Mouse (Mus musculus) cortical plate, adult 2 months (tissue): ENCODE data around the gene Ndufa12. TPM values are rescaled to one million over a fixed set of nuclear protein-coding genes. Genes with fewer than 3 reads are reported as not detected.

Source experiments
- H3K27ac ChIP-seq: fragments of 200-500 bp; 2 replicates; pipeline ENCODE4 v1.5.1; 2012; ENCODE audit warnings: low read length, control low read depth, inconsistent platforms; ENCODE audit not compliant: insufficient read depth
- H3K4me1 ChIP-seq: fragments of 200-500 bp; 2 replicates; pipeline ENCODE4 v1.6.1; 2011; ENCODE audit warnings: low read length; ENCODE audit not compliant: control insufficient read depth, insufficient read depth
- H3K4me3 ChIP-seq: fragments of 200-500 bp; 2 replicates; pipeline ENCODE4 v1.5.1; 2011; ENCODE audit warnings: mild to moderate bottlenecking, low read length, control low read depth; ENCODE audit not compliant: insufficient read depth
- CTCF ChIP-seq: fragments of 200-500 bp; IDR thresholded peaks from 2 replicates; pipeline ENCODE4 v1.5.1; 2011; ENCODE audit warnings: mild to moderate bottlenecking, control low read depth, low read length; ENCODE audit not compliant: insufficient read depth; ENCODE audit errors: extremely low read depth
- POLR2A ChIP-seq: fragments of 200-500 bp; IDR thresholded peaks from 2 replicates; pipeline ENCODE4 v1.6.1; 2011; ENCODE audit warnings: mild to moderate bottlenecking, low read length, control low read depth; ENCODE audit not compliant: insufficient read depth; ENCODE audit errors: extremely low read depth
- polyA plus RNA-seq: library from polyadenylated mRNA; depleted of rRNA; stranded (reverse); fragments of >200 nt; gene quantifications from 2 replicates; pipeline ENCODE4 v1.2.3, GENCODE M21; 2012

The Ndufa12 gene
- polyA plus RNA-seq, 1 experiment: 225 TPM

- no peak overlapping the region for H3K27ac ChIP-seq
- H3K4me3 ChIP-seq: no peak overlapping the region
- TF ChIP-seq CTCF: peak; percentile 35; the same call in 1 of the 2 replicates
- no peak for TF ChIP-seq POLR2A
- no peaks in the 10 kb centered on the region; the same call in 1 of the 2 replicates for H3K4me1 ChIP-seq
Observed at GRCm38 (mm10) chr10:94225026-94225750, 26.7 kb downstream of the Ndufa12 start.

- H3K4me3 ChIP-seq: no peak overlapping the region; the same call in 1 of the 2 replicates
- H3K27ac ChIP-seq: no peak overlapping the region
- no peak for TF ChIP-seq CTCF
- TF ChIP-seq POLR2A: peak; percentile 19; the same call in 1 of the 2 replicates
- H3K4me1 ChIP-seq: no peaks in the 10 kb centered on the region; the same call in 1 of the 2 replicates
Observed at GRCm38 (mm10) chr10:94230172-94230981, 31.9 kb downstream of the Ndufa12 start.

GRCm38 (mm10) chr10:94231025-94231424 is 32.5 kb downstream of the Ndufa12 start:
- no peaks in the 10 kb centered on the region; the same call in 1 of the 2 replicates for H3K4me1 ChIP-seq
- no peak overlapping the region for H3K27ac ChIP-seq
- TF ChIP-seq POLR2A (no peak), CTCF (no peak)
- H3K4me3 ChIP-seq: no peak overlapping the region

GRCm38 (mm10) chr10:94235200-94235599 is 36.7 kb downstream of the Ndufa12 start:
- Histone ChIP-seq H3K4me1 (no peaks in the 10 kb centered on the region), H3K27ac (no peak overlapping the region), H3K4me3 (no peak overlapping the region)
- no peak for TF ChIP-seq POLR2A
- TF ChIP-seq CTCF: no peak

DNA sequence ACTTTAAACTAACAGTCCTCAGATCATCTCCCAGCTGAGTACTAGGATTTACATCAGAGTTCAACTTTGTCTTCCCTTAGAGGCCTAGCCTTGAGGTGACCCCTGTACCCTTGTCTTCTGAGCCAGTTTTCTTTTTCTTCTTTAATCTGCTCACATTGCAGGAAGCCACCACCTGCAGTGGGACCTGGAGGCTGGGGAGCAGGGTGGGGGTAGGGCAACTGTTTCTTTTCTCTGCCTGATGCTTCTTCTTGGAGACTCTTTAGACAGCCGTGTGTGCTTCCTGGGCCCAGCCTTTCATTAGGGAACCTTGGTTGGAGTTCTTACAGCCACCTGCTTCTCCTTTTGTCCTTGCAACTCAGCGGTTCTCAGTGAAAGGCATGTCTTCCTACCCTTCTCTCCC is 42.8 kb downstream of the Ndufa12 start:
- Histone ChIP-seq H3K4me3 (no peak overlapping the region), H3K27ac (no peak overlapping the region), H3K4me1 (no peaks in the 10 kb centered on the region)
- no peak for TF ChIP-seq POLR2A
- no peak for TF ChIP-seq CTCF

DNA sequence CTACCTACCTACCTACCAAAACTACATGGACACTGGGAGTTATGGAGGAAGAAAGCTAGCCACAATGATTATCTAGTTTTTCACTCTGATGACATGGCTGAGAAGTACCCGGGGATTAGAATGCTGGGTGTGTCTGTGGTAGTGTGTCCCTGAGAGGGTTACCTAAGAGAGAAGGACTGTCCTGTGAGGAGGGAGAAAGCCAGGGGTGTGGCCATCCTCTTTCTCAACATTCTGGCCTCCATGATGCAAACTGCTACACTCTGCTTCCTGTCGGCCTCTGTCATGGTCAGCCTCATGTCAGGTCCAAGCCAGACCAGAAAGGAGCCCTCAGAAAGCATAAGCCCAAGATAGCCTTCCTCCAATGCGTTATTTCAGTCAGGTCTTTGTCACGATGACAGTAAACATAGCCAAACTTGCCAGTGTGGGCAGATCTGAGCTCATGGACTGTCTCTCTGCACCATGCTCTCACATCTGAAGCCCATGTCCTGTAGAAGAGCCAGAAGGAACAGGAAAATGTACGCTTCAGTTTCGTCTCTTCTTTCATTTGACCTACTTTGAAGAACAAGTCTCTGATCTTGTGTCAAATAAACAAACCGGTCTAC is 49.3 kb downstream of the Ndufa12 start:
- TF ChIP-seq CTCF: no peak
- TF ChIP-seq POLR2A: no peak
- H3K4me3 ChIP-seq: no peak overlapping the region
- peaks cover 4% of the 10 kb centered on the region; the same call in 1 of the 2 replicates for H3K4me1 ChIP-seq
- no peak overlapping the region for H3K27ac ChIP-seq

GRCm38 (mm10) chr10:94249575-94250456 is 51.3 kb downstream of the Ndufa12 start:
- peaks cover 4% of the 10 kb centered on the region; the same call in 1 of the 2 replicates for H3K4me1 ChIP-seq
- no peak overlapping the region for H3K4me3 ChIP-seq
- H3K27ac ChIP-seq: no peak overlapping the region
- TF ChIP-seq CTCF: no peak
- TF ChIP-seq POLR2A: no peak

DNA sequence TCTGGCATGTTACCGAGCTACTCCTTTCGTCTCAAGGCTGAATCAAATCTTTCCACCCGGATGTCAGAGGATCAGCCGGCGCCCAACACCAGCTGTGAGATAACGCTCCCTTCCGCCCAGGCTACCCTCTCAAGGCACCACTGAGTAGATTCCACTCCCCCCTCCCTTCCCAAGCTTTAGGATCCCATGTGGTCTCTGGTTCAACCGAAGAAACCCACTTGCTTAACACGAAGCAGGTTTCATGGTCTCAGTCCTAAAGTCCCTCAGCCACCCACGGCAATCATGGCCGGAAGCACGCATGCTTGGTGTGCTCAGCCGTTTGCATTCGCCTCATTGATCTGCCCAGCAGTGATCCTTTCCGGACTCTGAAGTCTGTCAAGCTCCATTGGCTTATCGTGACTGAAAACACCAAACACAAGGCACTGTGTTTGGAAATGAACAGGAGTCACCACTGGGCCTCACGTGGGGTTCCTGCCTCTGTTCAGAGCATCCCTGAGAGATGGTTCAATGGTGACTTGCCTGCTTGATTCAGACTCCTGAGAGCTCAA is 54.8 kb downstream of the Ndufa12 start:
- H3K4me1 ChIP-seq: no peaks in the 10 kb centered on the region
- no peak overlapping the region for H3K27ac ChIP-seq
- no peak for TF ChIP-seq POLR2A
- no peak for TF ChIP-seq CTCF

More for the DNA sequence above, 54.8 kb downstream of the Ndufa12 start:
- no peak overlapping the region for H3K4me3 ChIP-seq
